Mouse (Mus musculus) lung, postnatal 10 days (tissue): Measurements from ENCODE around the gene Cnn3.

Experiments
- DNase-seq: peaks from one replicate; pipeline ENCODE4 v3.0.0; 2021

Cnn3 gene

GRCm38 (mm10) chr3:121458545-121459492 is 32.5 kb downstream of the Cnn3 start:
- DNase-seq = no peak

- no peak for DNase-seq
Observed at GRCm38 (mm10) chr3:121460473-121461193, 34.3 kb downstream of the Cnn3 start.

GRCm38 (mm10) chr3:121461477-121461876 is 35.2 kb downstream of the Cnn3 start:
- no peak for DNase-seq

- DNase-seq = no peak
Observed at GRCm38 (mm10) chr3:121462782-121463181, 36.5 kb downstream of the Cnn3 start.

- DNase-seq = no peak
Observed at GRCm38 (mm10) chr3:121464733-121465305, 38.5 kb downstream of the Cnn3 start.

- no peak for DNase-seq
Observed at GRCm38 (mm10) chr3:121465795-121466194, 39.5 kb downstream of the Cnn3 start.

- DNase-seq = peak; percentile 32
Observed at GRCm38 (mm10) chr3:121467094-121467552, 40.8 kb downstream of the Cnn3 start.

- DNase-seq = no peak
Observed at GRCm38 (mm10) chr3:121468136-121468535, 41.8 kb downstream of the Cnn3 start.

GRCm38 (mm10) chr3:121469185-121469975 is 43.1 kb downstream of the Cnn3 start:
- peak; percentile 79 for DNase-seq

GRCm38 (mm10) chr3:121471703-121472102 is 45.4 kb downstream of the Cnn3 start:
- DNase-seq = peak; percentile 36

- no peak for DNase-seq
Observed at GRCm38 (mm10) chr3:121474738-121475137, 48.4 kb downstream of the Cnn3 start.

- no peak for DNase-seq
Observed at GRCm38 (mm10) chr3:121480030-121480960, 54.0 kb downstream of the Cnn3 start.

GRCm38 (mm10) chr3:121480961-121481436 is 54.7 kb downstream of the Cnn3 start:
- DNase-seq = no peak

- no peak for DNase-seq
Observed at GRCm38 (mm10) chr3:121481564-121481963, 55.3 kb downstream of the Cnn3 start.

- DNase-seq = no peak
Observed at GRCm38 (mm10) chr3:121483266-121484161, 57.2 kb downstream of the Cnn3 start.

GRCm38 (mm10) chr3:121485201-121485600 is 58.9 kb downstream of the Cnn3 start:
- no peak for DNase-seq

GRCm38 (mm10) chr3:121489462-121490118 is 63.3 kb downstream of the Cnn3 start:
- DNase-seq = no peak

GRCm38 (mm10) chr3:121490941-121491340 is 64.6 kb downstream of the Cnn3 start:
- DNase-seq = no peak

- no peak for DNase-seq
Observed at GRCm38 (mm10) chr3:121492026-121492425, 65.7 kb downstream of the Cnn3 start.

GRCm38 (mm10) chr3:121493997-121494421 is 67.7 kb downstream of the Cnn3 start:
- DNase-seq = no peak
